Mouse (Mus musculus): Measurements from ENCODE around the gene Uhrf1. TPM values are rescaled to one million over a fixed set of nuclear protein-coding genes. Genes with fewer than 3 reads are reported as not detected.
"Not testable (repeated sequence)": the region's sequence is repeated elsewhere in the genome, so short reads cannot be mapped to it uniquely, and the experiment has no call there.

The Uhrf1 gene
- polyA plus RNA-seq (2015; fragmentation: Nextera tagmentation; extraction: Ambion mirVana) = 7.0 and 8.4 TPM in 2 replicates

DNA sequence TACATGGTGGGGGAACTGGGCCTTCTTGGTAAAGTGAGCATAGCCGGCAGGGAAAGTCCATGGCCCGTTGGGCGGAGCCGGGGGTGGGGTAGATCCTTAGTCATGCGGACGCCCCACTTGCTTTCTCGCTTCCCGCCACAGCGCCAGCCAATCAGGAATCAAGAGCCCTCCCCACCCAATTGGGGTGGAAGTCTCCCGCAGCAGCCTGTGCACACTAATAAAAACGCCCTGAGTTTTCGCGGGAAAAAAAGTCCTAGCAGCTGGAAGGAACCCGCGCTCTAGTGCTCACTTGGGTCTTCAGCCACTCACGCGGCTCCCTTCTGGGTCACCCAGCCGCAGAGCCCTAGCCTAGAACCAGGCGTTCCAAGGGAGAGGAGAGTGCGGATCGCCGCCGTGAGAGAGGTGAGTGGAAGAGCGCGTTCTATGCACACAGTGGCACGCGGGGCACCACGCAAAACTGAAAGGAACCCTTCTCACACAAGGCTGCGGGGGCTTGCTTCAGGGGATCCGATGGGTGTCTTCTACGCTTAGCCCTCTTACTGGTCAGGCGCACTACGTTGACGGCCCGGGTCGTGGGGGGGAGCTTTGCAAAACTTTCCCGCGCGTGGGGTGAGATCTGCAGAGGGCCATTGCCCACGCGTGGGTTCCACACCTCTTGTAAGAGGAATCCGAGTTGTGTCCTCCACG is at the start of gene Uhrf1:
Uhrf1 (plus strand) TSS at position 162 of the 687 bp plus-strand sequence.
- peak within 1 kb of the TSS; percentile 69 for H3K4me3 ChIP-seq (ENCODE audit: low read depth, low read length)
- no peaks in the 10 kb centered on the region for H3K9me3 ChIP-seq (ENCODE audit: low read length)
- H3K9ac ChIP-seq (replicated peaks; ENCODE audit: low read depth) = peak within 1 kb of the TSS; percentile 36
- peak within 1 kb of the TSS; percentile 99 for H3K4me2 ChIP-seq (replicated peaks; ENCODE audit: low read depth, low read length)
- DNase-seq (ENCODE audit: low spot score) (peak; percentile 83), ATAC-seq (peak; percentile 49)
- H3K36me3 ChIP-seq (ENCODE audit: insufficient read depth, low read length) = no peaks in the 10 kb centered on the region
- H3K27me3 ChIP-seq (replicated peaks; ENCODE audit: insufficient read depth, low read length) = no peaks in the 10 kb centered on the region
- peak within 1 kb of the TSS; percentile 38; the same call in 1 of the 2 replicates for H3K27ac ChIP-seq (ENCODE audit: low read length)
- 2% methylated on average over 43 of the region's 43 CpGs for WGBS
- H3K4me1 ChIP-seq (ENCODE audit: insufficient read depth, low read depth, low read length) = peaks cover 16% of the 10 kb centered on the region
- TF ChIP-seq CTCF (IDR thresholded peaks at IDR 0.05) (no peak), EP300 (IDR thresholded peaks at IDR 0.05) (no peak)

DNA sequence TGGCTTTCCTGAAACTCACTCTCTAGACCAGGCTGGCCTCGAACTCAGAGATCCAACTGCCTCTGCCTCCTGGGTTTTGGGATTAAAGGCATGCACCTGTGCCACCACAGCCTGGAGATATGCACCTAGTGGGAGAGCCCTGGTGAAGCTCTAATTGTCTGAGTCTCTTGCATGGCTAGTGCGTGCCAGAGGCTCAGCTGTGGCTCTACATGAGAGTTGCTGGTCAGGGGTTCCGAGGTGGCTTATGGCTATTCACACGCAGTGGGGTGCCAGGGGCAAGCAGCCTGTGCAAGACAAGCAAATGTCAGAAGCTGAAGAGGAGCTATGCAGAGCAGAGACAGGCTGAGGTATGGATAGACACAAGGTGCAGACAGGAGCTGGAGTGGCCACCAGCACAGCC is 48.4 kb upstream of the Uhrf1 start:
- H3K9ac ChIP-seq (replicated peaks; ENCODE audit: low read depth) = no peak overlapping the region
- WGBS = 75% methylated on average over 4 of the region's 4 CpGs
- H3K4me1 ChIP-seq (ENCODE audit: insufficient read depth, low read depth, low read length) = peaks cover 3% of the 10 kb centered on the region; the same call in 1 of the 2 replicates
- no peak overlapping the region for H3K4me3 ChIP-seq (ENCODE audit: low read depth, low read length)
- no peaks in the 10 kb centered on the region for H3K9me3 ChIP-seq (ENCODE audit: low read length)
- no peaks in the 10 kb centered on the region for H3K27me3 ChIP-seq (replicated peaks; ENCODE audit: insufficient read depth, low read length)
- H3K27ac ChIP-seq (ENCODE audit: low read length) = no peak overlapping the region
- ATAC-seq (no peak), DNase-seq (ENCODE audit: low spot score) (no peak)
- H3K36me3 ChIP-seq (ENCODE audit: insufficient read depth, low read length) = peaks cover 5% of the 10 kb centered on the region; the same call in 1 of the 2 replicates
- TF ChIP-seq CTCF (IDR thresholded peaks at IDR 0.05) = no peak
- TF ChIP-seq EP300 (IDR thresholded peaks at IDR 0.05) = no peak
- no peak overlapping the region for H3K4me2 ChIP-seq (replicated peaks; ENCODE audit: low read depth, low read length)

DNA sequence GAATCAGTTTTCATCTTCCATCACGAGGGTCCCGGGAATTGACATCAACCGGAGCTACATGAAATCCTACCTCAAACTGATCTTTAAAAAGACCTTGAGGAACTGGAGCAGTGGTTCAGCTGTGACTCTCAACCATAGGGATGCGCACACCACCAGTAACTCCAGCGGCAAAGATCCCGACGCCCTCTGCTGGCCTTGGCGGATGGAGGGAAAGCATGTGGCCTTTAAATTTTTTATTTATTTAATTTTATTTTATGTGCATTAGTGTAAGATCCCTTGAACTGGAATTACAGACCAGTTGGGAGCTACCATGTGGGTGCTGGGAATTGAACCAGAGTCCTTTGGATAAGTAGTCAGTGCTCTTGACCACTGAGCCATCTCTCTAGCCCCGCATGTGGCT is 47.7 kb upstream of the Uhrf1 start:
- Histone ChIP-seq H3K36me3 (ENCODE audit: insufficient read depth, low read length) (peaks cover 12% of the 10 kb centered on the region), H3K9ac (replicated peaks; ENCODE audit: low read depth) (no peak overlapping the region), H3K4me2 (replicated peaks; ENCODE audit: low read depth, low read length) (0 out of 2 replicates have a peak overlapping the region, but pooled peaks have one; percentile 8), H3K27ac (ENCODE audit: low read length) (no peak overlapping the region), H3K4me3 (ENCODE audit: low read depth, low read length) (no peak overlapping the region), H3K9me3 (ENCODE audit: low read length) (no peaks in the 10 kb centered on the region), H3K27me3 (replicated peaks; ENCODE audit: insufficient read depth, low read length) (no peaks in the 10 kb centered on the region), H3K4me1 (ENCODE audit: insufficient read depth, low read depth, low read length) (peaks cover 3% of the 10 kb centered on the region; the same call in 1 of the 2 replicates)
- DNase-seq (ENCODE audit: low spot score) = no peak
- no peak for ATAC-seq
- TF ChIP-seq EP300 (IDR thresholded peaks at IDR 0.05) = no peak
- no peak for TF ChIP-seq CTCF (IDR thresholded peaks at IDR 0.05)
- WGBS = 15% methylated on average over 9 of the region's 9 CpGs

DNA sequence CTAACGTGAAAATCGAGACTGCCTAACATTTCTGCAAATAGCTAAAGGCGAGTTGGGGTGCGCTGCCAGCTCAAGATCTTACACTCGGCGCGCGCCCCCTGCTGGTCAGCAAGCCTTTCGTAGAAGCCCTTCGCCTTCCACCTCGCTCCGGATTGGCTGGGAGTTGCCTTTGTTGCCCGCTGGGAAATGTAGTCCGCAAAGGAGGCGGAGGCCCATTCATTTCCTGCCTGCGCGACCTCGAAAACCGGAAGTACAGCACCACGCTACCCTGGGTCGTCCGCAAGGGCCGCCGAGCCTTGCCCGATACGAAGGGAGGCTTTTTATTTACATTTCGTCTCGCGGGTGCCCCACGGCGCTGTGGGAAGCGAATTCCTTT is 47.3 kb upstream of the Uhrf1 start:
- peak; percentile 100 for DNase-seq (ENCODE audit: low spot score)
- WGBS = under 1% methylated on average over 32 of the region's 32 CpGs
- Histone ChIP-seq H3K4me2 (replicated peaks; ENCODE audit: low read depth, low read length) (peak overlapping the region; percentile 90), H3K27me3 (replicated peaks; ENCODE audit: insufficient read depth, low read length) (no peaks in the 10 kb centered on the region), H3K4me1 (ENCODE audit: insufficient read depth, low read depth, low read length) (peaks cover 3% of the 10 kb centered on the region; the same call in 1 of the 2 replicates), H3K4me3 (ENCODE audit: low read depth, low read length) (peak overlapping the region; percentile 61), H3K9me3 (ENCODE audit: low read length) (no peaks in the 10 kb centered on the region), H3K27ac (ENCODE audit: low read length) (peak overlapping the region; percentile 96), H3K9ac (replicated peaks; ENCODE audit: low read depth) (no peak overlapping the region), H3K36me3 (ENCODE audit: insufficient read depth, low read length) (peaks cover 13% of the 10 kb centered on the region)
- TF ChIP-seq EP300 (IDR thresholded peaks at IDR 0.05) (no peak), CTCF (IDR thresholded peaks at IDR 0.05) (peak; percentile 98)
- ATAC-seq = peak; percentile 93

DNA sequence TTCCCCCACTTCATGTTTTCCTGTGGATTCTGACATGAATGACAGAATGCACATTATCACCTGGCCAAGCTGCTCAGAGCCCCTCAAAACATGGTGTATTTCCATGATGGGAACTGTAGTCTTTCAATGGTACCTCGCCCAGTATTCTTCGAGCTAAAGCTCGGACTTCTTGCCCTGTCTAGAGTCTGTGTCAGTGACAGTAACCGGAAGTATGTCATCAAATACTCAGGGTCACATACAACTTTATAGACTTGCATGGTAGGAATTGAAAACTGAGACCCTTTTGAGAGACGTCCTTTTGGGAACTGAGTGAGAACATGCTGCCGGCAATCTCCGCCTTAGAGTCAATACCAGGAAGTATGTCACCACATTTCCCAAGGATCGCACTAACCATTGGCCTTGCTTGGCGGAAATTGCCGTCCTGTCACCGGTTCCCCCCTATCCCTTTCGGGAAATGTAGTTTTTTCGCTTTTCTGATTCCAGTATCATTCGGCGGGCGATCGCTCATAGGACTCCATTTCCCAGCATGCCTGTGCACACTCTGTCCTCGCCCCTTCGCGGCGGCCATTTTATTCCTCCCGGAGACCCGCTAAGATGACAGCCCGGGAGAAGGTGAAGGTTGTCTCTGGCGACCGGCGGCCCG is 46.8 kb upstream of the Uhrf1 start, which contains the start of gene Fem1a:
Fem1a (plus strand) TSS at position 572 of the 643 bp plus-strand sequence.
- Histone ChIP-seq H3K9me3 (ENCODE audit: low read length) (no peaks in the 10 kb centered on the region), H3K36me3 (ENCODE audit: insufficient read depth, low read length) (peaks cover 13% of the 10 kb centered on the region), H3K4me2 (replicated peaks; ENCODE audit: low read depth, low read length) (peak within 1 kb of the TSS; percentile 90), H3K27me3 (replicated peaks; ENCODE audit: insufficient read depth, low read length) (no peaks in the 10 kb centered on the region), H3K27ac (ENCODE audit: low read length) (peak within 1 kb of the TSS; percentile 96), H3K4me1 (ENCODE audit: insufficient read depth, low read depth, low read length) (peaks cover 3% of the 10 kb centered on the region; the same call in 1 of the 2 replicates), H3K9ac (replicated peaks; ENCODE audit: low read depth) (peak within 1 kb of the TSS; percentile 51), H3K4me3 (ENCODE audit: low read depth, low read length) (peak within 1 kb of the TSS; percentile 61)
- under 1% methylated on average over 28 of the region's 28 CpGs for WGBS
- DNase-seq (ENCODE audit: low spot score) (peak; percentile 100), ATAC-seq (peak; percentile 91)
- no peak for TF ChIP-seq CTCF (IDR thresholded peaks at IDR 0.05)
- peak; percentile 60 for TF ChIP-seq EP300 (IDR thresholded peaks at IDR 0.05)

DNA sequence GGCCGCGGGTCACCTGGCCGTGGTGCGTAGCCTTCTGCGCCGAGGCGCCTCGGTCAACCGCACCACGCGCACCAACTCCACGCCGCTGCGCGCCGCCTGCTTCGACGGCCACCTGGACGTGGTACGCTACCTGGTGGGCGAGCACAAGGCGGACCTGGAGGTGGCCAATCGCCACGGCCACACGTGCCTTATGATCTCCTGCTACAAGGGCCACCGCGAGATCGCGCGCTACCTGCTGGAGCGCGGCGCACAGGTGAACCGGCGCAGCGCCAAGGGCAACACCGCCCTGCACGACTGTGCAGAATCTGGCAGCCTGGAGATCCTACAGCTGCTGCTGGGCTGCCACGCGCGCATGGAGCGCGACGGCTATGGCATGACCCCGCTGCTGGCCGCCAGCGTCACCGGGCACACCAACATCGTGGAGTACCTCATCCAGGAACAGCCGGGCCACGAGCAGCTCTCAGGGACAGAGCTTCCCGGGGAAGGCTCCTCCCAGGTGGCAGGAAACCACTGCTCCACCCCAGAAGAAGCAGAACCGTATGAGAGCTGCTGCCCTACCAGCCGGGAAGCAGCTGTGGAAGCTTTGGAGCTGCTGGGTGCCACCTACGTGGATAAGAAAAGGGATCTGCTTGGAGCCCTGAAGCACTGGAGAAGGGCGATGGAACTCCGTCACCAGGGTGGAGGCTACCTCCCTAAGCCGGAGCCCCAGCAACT is 45.8 kb upstream of the Uhrf1 start:
- Histone ChIP-seq H3K27ac (ENCODE audit: low read length) (peak overlapping the region; percentile 96), H3K9me3 (ENCODE audit: low read length) (no peaks in the 10 kb centered on the region), H3K9ac (replicated peaks; ENCODE audit: low read depth) (peak overlapping the region; percentile 51), H3K27me3 (replicated peaks; ENCODE audit: insufficient read depth, low read length) (no peaks in the 10 kb centered on the region), H3K4me3 (ENCODE audit: low read depth, low read length) (peak overlapping the region; percentile 61), H3K4me1 (ENCODE audit: insufficient read depth, low read depth, low read length) (peaks cover 3% of the 10 kb centered on the region; the same call in 1 of the 2 replicates), H3K4me2 (replicated peaks; ENCODE audit: low read depth, low read length) (peak overlapping the region; percentile 90), H3K36me3 (ENCODE audit: insufficient read depth, low read length) (peaks cover 13% of the 10 kb centered on the region)
- 7% methylated on average over 48 of the region's 58 CpGs for WGBS
- TF ChIP-seq CTCF (IDR thresholded peaks at IDR 0.05) (no peak; the same call in 1 of the 2 replicates), EP300 (IDR thresholded peaks at IDR 0.05) (no peak)
- DNase-seq (ENCODE audit: low spot score) = no peak
- peak; percentile 0; the same call in 1 of the 2 replicates for ATAC-seq

DNA sequence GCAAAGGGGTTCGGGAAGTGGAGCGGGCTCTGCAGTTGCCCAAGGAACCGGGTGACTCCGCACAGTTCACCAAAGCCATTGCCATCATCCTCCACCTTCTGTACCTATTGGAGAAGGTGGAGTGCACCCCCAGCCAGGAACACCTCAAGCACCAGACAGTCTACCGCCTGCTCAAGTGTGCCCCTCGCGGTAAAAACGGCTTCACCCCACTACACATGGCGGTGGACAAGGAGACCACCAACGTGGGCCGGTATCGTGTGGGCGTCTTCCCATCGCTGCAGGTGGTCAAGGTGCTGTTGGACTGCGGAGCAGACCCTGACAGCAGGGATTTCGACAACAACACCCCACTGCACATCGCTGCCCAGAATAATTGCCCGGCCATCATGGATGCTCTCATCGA is 44.9 kb upstream of the Uhrf1 start:
- not testable (repeated sequence) for H3K4me1 ChIP-seq (ENCODE audit: insufficient read depth, low read depth, low read length); DNase-seq (ENCODE audit: low spot score); ATAC-seq

DNA sequence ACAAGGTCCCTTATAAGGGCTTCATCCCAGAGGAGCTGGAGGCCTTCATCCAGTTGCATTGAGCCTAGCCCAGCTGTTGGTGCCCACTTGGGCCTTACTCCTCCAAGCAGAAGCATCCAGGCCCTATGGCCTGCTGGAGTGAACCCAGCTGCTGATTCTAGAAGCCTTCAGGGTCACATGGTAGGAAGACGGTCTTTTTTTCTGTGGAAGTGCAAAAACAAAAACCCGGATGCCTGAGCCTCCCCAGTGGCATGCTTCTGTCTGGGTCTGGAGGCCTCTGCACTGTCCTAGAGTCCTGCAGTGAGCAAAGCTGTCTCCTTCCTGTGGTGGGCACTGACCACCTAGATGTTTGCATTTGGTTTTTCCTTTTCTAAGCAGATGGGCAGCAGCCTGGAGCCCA is 44.3 kb upstream of the Uhrf1 start:
- H3K27me3 ChIP-seq (replicated peaks; ENCODE audit: insufficient read depth, low read length); H3K9ac ChIP-seq (replicated peaks; ENCODE audit: low read depth); H3K4me1 ChIP-seq (ENCODE audit: insufficient read depth, low read depth, low read length); H3K9me3 ChIP-seq (ENCODE audit: low read length); H3K27ac ChIP-seq (ENCODE audit: low read length); ATAC-seq; DNase-seq (ENCODE audit: low spot score); H3K4me3 ChIP-seq (ENCODE audit: low read depth, low read length); H3K4me2 ChIP-seq (replicated peaks; ENCODE audit: low read depth, low read length): not testable (repeated sequence)
- 49% methylated on average over 2 of the region's 2 CpGs for WGBS
- peaks cover 13% of the 10 kb centered on the region for H3K36me3 ChIP-seq (ENCODE audit: insufficient read depth, low read length)

More for the DNA sequence above, 44.9 kb upstream of the Uhrf1 start:
- not testable (repeated sequence) for H3K27me3 ChIP-seq (replicated peaks; ENCODE audit: insufficient read depth, low read length); H3K4me3 ChIP-seq (ENCODE audit: low read depth, low read length); H3K4me2 ChIP-seq (replicated peaks; ENCODE audit: low read depth, low read length); H3K27ac ChIP-seq (ENCODE audit: low read length); H3K9me3 ChIP-seq (ENCODE audit: low read length); H3K9ac ChIP-seq (replicated peaks; ENCODE audit: low read depth)
- 92% methylated on average over 19 of the region's 19 CpGs for WGBS
- peaks cover 13% of the 10 kb centered on the region for H3K36me3 ChIP-seq (ENCODE audit: insufficient read depth, low read length)

Data from lung, postnatal 0 days (tissue).